Mouse (Mus musculus) urinary bladder, postnatal 14 days (tissue): ENCODE measurements around the gene Gm17349.
A peak's percentile ranks its signal among the peaks of the same experiment; 100 is the strongest.

Experiments
- DNase-seq: peaks from one replicate; pipeline ENCODE4 v3.0.0; 2021; ENCODE audit warnings: low spot score

Gm17349 gene

DNA sequence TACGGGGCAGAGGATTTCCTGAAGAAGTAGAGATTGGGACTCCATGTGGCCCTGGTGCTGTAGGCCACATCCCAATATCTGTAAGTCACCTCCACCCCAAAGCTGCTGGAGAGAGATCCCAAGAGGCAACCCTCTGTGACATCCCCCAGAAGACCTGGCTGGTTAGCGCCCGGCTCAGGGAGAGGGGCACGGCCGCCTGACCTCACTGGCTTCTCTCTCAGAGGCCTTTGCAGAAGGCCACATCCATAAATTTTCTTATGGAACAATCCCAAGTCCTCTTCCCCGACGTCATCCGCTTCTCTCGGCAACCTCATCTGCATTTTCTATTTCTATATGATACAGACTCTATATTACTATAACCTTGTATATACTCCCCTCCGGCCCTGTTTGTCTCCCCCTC, 5.6 kb downstream of the Gm17349 start:
- DNase-seq = no peak

DNA sequence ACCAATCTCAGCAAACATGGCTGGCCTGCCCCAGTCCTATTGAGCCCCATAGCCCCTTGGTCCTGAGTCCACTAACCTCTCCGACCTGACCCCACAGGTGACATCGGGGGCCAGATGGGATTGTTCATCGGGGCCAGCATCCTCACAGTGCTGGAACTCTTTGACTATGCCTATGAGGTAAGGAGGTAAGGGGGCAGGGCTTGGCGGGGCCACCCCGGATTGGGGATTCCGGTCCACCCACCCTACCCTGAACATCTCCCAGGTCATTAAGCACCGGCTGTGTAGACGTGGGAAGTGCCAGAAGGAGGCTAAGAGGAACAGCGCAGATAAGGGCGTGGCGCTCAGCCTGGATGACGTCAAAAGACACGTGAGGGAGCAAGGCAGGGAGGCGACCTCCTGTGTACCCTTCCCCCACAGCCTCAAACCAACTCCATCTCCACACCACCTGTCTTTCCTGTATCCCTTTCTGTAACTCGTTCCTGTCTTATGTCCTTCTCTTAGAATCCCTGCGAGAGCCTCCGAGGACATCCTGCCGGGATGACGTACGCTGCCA, 6.7 kb downstream of the Gm17349 start:
- no peak for DNase-seq

DNA sequence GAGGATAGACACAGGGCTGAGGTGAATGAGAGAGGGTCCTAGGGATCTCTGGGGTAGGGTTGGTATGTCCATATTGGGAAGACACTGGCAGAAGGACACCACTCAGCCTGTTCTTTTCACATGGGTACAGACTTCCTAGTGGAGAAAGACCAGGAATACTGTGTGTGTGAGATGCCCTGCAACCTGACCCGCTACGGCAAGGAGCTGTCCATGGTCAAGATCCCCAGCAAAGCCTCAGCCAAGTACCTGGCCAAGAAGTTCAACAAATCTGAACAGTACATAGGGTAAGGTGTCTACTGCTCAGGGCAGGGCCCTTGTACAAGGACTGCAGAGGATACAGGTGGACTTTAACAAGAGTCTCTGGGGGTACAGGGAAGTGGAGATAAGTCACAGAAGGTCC, 8.0 kb downstream of the Gm17349 start:
- no peak for DNase-seq

DNA sequence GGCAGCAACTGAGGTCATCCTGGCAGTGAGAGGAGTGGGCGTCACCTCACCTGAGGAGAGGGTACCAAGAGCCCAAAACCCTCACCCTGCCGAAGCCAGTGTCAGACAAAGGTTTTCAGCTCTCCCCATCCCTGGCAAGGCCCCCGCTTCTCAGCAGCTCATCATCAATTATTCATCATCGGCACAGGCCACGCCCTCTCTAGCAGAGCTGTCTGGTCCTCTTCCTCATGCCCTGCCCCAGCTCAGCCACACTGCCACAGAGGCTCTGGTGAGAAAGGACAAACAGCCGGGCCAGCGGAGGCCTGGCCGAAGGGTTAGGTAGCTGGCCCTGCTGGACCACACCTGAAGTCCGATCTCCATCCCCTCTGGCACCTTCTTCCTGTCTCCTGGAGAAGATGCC, 13.3 kb downstream of the Gm17349 start:
- DNase-seq = no peak

DNA sequence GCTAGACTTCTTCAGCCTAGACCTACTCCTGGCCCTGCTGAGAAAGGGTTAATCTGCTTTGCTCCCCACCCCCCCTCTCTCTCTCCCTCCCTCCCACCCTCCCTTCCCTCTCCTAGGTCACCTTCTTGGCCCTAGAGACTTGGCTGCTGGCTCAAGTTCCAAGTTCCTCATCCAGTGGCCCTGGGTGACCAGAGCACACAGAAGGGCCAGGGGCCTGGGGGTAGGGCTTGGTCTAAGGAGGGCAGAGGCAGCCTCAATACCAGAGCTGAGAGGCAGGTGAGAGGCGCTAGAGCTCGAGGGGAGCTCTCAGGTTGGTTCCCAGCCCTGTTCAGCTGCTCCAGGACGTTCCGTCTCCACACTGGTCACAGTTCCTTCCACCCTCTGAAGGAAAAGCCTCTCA, 14.4 kb downstream of the Gm17349 start:
- no peak for DNase-seq

DNA sequence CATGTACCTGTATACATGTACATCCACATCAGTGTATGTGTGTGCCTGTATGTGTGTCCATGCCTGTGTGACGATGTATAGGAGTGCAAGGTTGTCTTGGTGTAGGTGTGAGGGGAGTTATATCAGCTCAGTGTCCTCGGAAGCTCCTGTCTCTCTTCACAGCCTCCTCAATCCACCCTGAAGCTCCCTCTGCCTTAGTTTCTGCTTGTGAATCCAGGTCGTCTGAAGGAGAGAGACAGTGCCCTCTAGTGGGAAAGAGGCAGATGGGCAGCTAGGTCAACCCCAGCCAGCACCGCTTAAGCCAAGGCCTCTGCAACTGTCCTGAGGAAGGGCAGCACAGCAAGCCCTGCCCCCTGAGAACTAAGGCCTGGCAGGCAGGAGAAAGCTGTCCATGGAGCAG, 16.6 kb downstream of the Gm17349 start:
- DNase-seq = peak; percentile 50

DNA sequence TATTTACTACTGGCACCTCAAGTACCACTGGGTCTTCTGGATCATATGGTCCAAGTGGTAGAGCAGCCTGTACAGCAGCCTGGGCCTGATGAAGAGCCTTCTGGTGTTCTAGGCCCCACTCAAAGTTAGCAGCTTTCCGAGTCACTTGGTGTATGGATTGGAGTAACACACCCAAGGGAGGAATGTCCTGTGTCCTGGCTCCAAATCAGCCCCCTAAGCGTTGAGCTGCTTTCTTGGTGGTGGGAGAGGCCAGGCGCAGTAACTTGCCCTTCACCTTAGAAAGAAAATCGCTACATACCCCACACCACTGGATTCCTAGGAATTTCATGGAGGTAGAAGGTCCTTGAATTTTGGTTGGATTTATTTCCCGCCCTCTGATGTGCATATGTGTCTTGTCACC, 21.1 kb downstream of the Gm17349 start:
- no peak for DNase-seq

DNA sequence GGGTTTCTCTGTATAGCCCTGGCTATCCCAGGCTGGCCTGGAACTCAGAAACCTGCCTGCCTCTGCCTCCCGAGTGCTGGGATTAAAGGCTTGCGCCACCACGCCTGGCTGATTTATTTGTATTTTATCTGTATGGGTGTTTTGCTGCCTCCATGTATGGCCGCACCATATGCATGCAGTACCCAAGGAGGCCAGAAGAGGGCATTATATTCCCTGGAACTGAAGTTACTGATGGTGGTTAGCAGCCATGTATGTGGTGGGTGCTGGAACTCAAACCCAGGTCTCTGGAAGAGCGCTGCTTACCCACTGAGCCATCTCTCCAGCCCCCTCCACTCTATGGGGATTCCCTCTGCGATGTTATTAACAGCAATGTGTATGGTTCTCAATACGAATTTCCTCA, 22.4 kb downstream of the Gm17349 start:
- no peak for DNase-seq

DNA sequence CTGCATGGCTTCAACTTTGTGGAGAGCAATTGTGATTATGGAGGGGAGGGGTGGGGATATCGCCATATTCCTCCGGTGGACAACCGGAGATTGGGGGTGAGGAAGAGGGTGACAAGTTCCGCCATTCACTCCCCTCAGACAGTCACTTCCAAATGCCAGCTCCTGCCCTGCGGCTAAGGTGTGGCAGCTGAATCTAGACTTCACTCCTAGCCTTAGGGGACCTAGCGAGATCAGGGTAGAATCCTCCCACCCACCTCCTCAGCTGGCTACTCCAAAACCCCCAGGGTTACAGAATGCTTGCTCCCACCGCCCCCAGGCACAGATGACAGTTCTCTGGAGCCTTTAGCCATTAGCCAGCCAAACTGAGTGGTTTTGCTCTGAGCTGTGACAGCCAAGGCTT, 26.3 kb downstream of the Gm17349 start:
- no peak for DNase-seq

DNA sequence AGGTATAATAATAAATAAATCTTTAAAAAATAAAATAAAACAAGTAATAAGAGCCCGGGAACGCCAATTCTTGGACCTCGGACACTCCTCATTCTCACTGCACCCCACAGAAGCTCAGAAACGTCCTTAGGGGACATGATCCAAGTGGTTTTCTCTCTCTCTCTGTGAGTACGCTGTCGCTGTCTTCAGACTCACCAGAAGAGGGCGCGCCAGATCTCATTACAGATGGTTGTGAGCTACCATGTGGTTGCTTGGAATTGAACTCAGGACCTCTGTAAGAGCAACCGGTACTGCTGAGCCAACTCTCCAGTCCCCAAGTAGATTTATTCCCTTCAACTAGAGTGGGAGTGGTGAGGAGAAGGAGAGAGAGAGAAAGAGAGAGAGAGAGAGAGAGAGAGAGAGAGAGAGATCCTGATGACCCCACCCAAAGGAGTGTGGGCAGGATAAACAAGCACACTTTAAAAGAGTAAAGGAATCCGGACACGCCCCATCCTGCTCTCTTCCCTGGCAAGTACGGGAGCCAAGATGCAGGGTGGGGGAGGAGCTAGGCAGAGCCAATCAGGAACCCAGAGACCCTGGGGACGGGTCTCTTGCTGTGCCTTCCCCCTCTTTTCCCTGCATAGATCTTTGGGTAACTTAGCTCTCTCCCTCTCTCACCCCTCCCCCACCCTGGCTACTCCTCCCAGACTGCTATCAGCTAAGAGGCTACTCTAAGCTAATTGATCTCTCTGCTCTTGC, 27.1 kb downstream of the Gm17349 start:
- DNase-seq = peak; percentile 45

DNA sequence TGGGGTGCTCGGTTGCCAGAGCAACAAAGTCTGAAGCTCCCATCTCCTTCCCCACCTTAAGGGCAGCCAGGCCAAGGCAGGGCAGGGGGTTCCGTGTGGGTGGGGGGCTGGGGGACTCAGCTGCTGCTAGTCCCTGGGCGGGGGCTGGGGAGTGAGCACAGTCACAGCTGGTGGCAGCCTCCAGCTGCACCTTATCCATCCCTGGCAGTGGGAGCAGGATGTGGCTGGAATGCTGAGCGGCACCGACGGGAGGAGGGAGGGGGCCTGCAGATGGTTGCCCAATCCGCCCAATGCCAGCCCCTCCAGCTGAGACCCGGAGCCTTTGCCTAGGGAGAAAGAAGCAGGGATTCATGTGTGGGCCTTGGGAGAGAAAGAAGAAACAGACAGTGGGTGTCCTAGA, 28.2 kb downstream of the Gm17349 start:
- no peak for DNase-seq

DNA sequence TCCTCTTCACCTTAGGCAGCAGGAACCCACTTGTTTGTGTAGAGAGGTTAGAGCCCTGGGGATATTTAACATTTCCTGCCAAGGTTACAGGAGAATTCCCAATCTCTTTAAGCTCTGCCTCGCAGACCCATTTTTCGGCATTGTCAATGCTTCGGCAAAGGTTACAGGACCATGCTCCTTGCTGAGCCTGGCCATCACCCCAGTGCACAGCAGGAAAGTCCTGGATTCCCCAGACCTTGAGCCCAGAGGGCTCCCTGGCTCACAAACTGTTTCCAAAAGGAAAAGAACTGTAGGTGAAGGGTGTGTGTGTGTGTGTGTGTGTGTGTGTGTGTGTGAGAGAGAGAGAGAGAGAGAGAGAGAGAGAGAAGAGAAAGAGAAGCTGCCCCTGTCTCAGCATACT, 30.4 kb downstream of the Gm17349 start:
- no peak for DNase-seq

DNA sequence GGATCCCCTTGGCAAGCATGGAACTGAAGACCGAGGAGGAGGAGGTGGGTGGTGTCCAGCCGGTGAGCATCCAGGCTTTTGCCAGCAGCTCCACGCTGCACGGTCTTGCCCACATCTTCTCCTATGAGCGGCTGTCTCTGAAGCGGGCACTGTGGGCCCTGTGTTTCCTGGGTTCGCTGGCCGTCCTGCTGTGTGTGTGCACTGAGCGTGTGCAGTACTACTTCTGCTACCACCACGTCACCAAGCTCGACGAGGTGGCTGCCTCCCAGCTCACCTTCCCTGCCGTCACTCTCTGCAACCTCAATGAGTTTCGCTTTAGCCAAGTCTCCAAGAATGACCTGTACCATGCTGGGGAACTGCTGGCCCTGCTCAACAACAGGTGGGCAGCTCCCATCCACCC, 33.5 kb downstream of the Gm17349 start:
- DNase-seq = no peak

DNA sequence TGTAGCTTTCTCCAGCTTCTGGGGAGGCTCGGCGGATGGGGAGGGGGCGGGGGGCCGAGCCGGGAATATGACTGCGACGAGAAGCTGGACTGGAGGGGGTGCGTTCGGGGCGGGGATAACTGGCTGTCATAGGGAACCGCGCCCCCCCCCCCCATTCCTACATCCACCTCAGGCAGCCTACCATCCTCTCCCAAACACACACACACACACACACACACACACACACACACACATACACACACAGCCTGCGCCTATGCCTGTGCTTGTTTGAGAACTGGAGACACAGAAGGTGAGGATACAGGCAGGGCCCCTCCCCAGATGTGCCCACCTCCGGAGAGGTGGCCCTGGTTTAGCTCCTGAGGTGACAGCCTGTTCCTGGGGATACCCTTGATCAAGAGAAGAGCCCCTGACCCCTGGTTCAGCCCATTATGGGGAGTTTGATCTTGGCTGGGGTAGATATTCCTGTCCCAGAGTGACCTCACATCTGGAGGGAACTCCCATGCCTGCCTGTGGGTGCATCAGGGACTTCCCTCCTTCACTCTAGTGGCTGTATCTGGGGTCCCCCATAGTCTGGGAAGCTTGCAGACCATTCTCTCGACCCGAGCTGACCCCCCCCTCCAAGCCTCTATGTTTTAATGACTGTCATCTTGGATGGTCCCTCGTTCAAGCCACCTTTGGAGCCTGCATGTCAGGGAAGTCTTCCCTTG, 34.2 kb downstream of the Gm17349 start:
- DNase-seq = no peak

DNA sequence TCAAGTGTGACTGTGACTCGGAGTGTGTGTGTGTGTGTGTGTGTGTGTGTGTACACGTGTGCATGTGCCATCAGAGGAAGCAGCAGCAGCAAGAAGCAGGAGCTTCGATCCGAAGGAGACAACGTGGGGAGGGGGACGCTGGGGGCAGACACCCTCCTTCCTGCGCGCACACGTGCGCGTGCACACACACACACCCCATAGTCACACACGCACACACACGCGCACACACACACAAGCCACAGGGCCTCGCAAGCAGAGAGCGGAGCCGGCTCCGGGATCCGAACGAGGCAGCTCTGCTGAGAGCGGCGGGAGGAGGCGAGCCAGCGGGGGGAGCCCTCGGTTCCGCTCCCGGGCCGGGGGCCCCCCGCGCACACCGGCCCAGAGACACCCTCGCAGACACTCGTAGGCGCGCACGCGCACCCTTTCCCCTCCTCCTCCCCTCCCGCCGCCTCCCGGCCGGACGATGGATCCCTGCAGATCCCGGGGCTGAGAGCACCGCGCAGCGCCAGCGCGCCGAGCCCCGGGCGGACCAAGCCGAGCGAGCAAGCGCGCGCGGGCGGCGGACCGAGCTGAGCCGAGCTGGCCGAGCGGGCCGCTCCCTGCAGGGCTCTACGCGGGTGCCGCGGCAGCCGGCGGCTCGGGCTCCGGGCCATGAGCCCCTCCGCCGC, 35.0 kb downstream of the Gm17349 start, which contains the start of gene Asic1:
Gene Asic1, plus strand, starts transcription at position 215 of the 668 bp plus-strand sequence.
- peak; percentile 66 for DNase-seq

DNA sequence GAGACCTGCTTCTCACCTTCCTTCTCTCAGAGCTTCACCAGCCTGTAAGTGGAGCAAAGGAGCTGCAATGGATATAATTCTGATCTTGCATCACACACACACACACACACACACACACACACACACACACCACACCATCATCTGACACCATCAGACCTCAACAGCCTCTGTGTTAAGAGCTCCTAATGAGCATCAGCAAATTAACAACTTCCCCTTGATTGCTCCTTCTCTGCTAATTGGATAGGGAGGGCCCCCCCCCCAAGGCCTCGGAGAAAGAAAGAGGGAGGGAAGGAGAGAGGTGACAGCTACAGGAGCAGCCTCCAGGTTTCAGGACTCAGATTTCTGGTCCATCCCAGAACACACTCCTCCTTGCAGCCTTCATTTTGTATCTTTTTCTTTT, 35.9 kb downstream of the Gm17349 start:
- no peak for DNase-seq

DNA sequence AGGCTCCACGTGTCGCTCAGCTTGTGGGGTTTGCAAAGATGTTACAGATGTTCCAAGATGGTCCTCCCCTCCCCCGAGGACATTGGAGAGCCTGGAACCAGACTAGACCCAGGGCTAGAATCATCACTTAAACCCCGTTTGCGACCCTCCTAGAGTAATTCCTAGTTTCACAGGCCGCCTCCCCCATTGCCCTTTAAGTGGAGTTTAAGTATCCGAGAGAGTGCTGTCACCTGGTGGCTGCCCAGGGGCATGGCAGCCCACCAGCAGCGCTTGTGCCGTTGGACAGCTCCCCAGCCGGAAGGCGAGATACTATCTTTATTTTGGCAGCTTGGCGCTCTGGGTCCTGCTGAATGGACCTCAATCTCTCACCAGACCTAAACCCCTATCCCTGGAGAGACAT, 36.4 kb downstream of the Gm17349 start:
- peak; percentile 79 for DNase-seq

DNA sequence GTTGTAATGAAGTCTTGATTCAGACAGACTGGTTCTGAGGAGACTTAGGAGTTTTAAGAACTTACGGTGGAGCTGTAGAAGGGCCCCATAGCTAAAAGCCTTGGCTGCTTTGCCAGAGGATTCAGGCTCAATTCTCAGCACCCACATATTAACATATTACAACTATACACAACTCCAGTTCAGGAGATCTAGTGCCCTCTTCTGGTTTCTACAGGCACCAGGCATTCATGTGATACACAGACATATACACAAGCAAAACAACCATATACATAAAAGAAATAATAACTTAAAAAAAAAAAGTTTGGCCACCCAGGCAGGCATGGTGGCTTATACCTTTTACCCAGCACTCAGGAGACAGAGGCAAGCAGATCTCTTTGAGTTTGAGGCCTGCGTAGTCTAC, 37.7 kb downstream of the Gm17349 start:
- no peak for DNase-seq

DNA sequence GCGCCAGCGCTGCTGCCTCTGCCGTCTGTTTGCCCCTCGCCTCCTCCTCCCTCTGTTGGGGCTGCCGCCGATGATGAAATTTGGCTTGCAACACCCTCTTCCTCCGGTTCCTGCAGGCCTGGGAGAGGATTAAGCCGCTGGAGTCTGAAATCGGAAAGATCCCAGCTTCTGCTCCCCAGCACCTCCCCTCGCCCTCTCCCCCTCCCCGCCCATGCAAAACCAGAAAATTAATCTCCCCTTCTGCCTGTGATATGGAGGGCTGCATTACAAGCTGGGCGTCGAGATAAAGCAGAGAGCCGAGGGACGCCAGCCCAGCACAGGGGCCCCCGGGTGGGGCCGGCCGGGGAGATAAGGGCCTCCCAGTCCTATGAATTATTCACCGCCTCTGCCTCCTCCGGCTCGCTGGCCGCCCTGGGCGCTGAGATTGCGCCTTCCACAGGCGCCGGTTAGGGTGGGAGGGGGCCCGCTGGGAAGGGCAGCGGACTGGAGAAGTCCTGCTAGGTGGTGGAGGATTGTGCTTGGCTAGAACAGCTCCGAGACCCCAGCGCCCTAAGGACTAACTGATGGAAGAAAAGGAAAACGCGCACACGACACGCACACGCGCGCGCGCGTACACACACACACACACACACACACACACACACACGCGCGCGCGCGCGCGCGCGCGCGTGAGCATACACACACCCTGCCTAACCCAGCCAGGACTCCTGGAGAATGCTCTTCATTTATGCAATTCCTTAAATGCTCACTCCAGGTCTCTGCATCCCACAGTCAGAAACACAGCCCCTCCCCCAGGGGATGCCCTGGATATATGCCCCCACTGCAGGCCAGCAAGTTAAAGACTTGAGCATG, 40.5 kb downstream of the Gm17349 start:
- peak; percentile 59 for DNase-seq

DNA sequence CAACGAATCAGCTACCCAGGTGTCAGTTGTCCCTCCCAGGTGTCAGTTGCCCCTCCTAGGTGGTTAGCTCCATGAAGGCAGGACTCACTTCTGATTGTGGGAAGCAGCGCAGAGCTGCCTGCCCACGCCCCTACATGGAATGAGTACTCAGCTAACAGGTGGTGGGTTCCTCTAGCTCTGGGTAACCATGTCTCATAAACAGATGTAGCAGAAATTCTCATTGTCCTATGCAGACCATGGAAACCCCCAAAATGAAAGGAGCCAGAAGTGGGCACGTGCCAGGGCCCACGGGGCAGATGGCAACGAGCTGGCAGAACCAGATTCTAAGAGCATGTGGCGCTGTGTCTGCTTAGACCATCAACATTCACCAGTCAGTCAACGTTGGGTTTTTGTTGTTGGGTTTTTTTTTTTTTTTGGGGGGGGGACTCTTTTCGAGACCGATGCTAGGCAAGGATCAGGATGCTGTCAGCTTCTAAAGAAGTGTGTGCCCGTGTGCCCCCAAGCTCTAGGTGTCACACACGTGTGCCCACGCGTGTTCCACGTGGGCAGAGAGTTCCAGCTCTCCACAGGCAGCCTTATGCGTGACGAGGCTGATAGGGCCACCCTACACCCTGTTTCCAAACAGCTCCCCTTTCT, 41.2 kb downstream of the Gm17349 start:
- DNase-seq = no peak

DNA sequence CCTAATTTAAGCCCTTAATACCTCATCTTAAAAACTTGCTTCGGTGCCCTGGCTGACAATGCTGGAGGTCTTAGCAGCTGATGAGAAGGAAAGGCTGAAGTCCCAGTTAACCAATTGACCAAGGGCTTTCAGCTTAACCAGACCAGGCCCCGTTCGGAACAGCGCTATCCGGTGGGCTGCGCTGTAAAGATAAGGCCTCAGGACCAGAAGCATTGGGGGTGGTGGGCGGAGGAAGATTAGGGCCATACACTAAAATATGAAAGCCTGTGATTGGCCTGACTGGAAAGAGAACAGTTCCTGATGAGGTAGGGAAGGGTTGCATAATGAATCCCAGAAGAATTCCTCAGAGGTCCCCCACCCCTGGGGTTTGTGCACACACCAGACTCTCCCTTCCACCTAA, 42.9 kb downstream of the Gm17349 start:
- no peak for DNase-seq
